In genomic region chr9:25219882-25220281, GRCm38 (mm10) we compare ENCODE assay signal across 14 mouse cellular contexts. TPM values are rescaled to one million over a fixed set of nuclear protein-coding genes. Genes with fewer than 3 reads are reported as not detected.
DNase-seq lines count a peak whose midpoint lies in the region; ATAC-seq lines count a peak whose summit lies in the region.
"Had no signal": no experiment of that assay in that cellular context is flagged by ENCODE, and none has a peak within 500 bp of the region (broad histone marks: within the 10 kb centered on the region; RNA-seq: fewer than 3 reads in every experiment).

No protein-coding gene starts in this region.

- H3K9ac ChIP-seq in forebrain, embryonic 14.5 days (ENCODE audit: low read length) = no peak overlapping the region
- no peak overlapping the region for H3K9ac ChIP-seq in forebrain, embryonic 12.5 days
- no peak overlapping the region for H3K9ac ChIP-seq in kidney, embryonic 14.5 days (ENCODE audit: low read depth, low read length)
- H3K9ac ChIP-seq: neural tube, embryonic 12.5 days; stomach, embryonic 15.5 days had no signal

- WGBS in forebrain, embryonic 14.5 days = 81% methylated on average over 5 of the region's 5 CpGs
- WGBS in forebrain, embryonic 12.5 days = 83% methylated on average over 5 of the region's 5 CpGs
- 46% methylated on average over 5 of the region's 5 CpGs for WGBS in kidney, embryonic 14.5 days

- H3K4me3 ChIP-seq in forebrain, embryonic 14.5 days (ENCODE audit: low read depth, low read length) = no peak overlapping the region
- H3K4me3 ChIP-seq in forebrain, embryonic 12.5 days (replicated peaks) = no peak overlapping the region
- no peak overlapping the region for H3K4me3 ChIP-seq in kidney, embryonic 14.5 days (ENCODE audit: low read length)
- H3K4me3 ChIP-seq in megakaryocyte, embryonic 14.5 days (replicated peaks) = peak overlapping the region; percentile 42
- H3K4me3 ChIP-seq: heart, embryonic 10.5 days; midbrain, embryonic 10.5 days; neural tube, embryonic 12.5 days; stomach, embryonic 15.5 days had no signal

- no peaks in the 10 kb centered on the region for H3K27me3 ChIP-seq in forebrain, embryonic 14.5 days (replicated peaks; ENCODE audit: control insufficient read depth, insufficient read depth, low read length)
- no peaks in the 10 kb centered on the region for H3K27me3 ChIP-seq in forebrain, embryonic 12.5 days
- H3K27me3 ChIP-seq in kidney, embryonic 14.5 days (ENCODE audit: control insufficient read depth, insufficient read depth, low read length) = no peaks in the 10 kb centered on the region
- no peaks in the 10 kb centered on the region for H3K27me3 ChIP-seq in megakaryocyte, embryonic 14.5 days (replicated peaks)
- H3K27me3 ChIP-seq: neural tube, embryonic 12.5 days; stomach, embryonic 15.5 days had no signal

- no peak overlapping the region for H3K4me2 ChIP-seq in forebrain, embryonic 14.5 days (ENCODE audit: low read length)
- no peak overlapping the region for H3K4me2 ChIP-seq in forebrain, embryonic 12.5 days
- no peak overlapping the region for H3K4me2 ChIP-seq in kidney, embryonic 14.5 days (replicated peaks; ENCODE audit: low read depth, low read length)
- H3K4me2 ChIP-seq: liver, embryonic 11.5 days; neural tube, embryonic 12.5 days; stomach, embryonic 15.5 days had no signal

- H3K9me3 ChIP-seq in forebrain, embryonic 14.5 days (replicated peaks; ENCODE audit: control insufficient read depth, low read length) = no peaks in the 10 kb centered on the region
- no peaks in the 10 kb centered on the region for H3K9me3 ChIP-seq in forebrain, embryonic 12.5 days
- H3K9me3 ChIP-seq in kidney, embryonic 14.5 days (ENCODE audit: control insufficient read depth, low read length) = no peaks in the 10 kb centered on the region
- no peaks in the 10 kb centered on the region for H3K9me3 ChIP-seq in megakaryocyte, embryonic 14.5 days
- H3K9me3 ChIP-seq: heart, embryonic 10.5 days; midbrain, embryonic 10.5 days; neural tube, embryonic 12.5 days; stomach, embryonic 15.5 days had no signal

- H3K4me1 ChIP-seq in forebrain, embryonic 14.5 days (ENCODE audit: control insufficient read depth, insufficient read depth, low read length) = no peaks in the 10 kb centered on the region
- no peaks in the 10 kb centered on the region for H3K4me1 ChIP-seq in forebrain, embryonic 12.5 days
- no peaks in the 10 kb centered on the region for H3K4me1 ChIP-seq in kidney, embryonic 14.5 days (ENCODE audit: control insufficient read depth, insufficient read depth, low read length)
- peaks cover 49% of the 10 kb centered on the region for H3K4me1 ChIP-seq in megakaryocyte, embryonic 14.5 days
- H3K4me1 ChIP-seq: neural tube, embryonic 12.5 days; stomach, embryonic 15.5 days had no signal

- H3K27ac ChIP-seq in forebrain, embryonic 14.5 days (ENCODE audit: low read depth, low read length) = no peak overlapping the region
- H3K27ac ChIP-seq in forebrain, embryonic 12.5 days = no peak overlapping the region
- H3K27ac ChIP-seq in kidney, embryonic 14.5 days (ENCODE audit: low read depth, low read length) = peak overlapping the region; percentile 65; the same call in 1 of the 2 replicates
- H3K27ac ChIP-seq: heart, embryonic 10.5 days; midbrain, embryonic 10.5 days; neural tube, embryonic 12.5 days had no signal

- H3K36me3 ChIP-seq in forebrain, embryonic 14.5 days (ENCODE audit: control insufficient read depth, insufficient read depth, low read length) = no peaks in the 10 kb centered on the region
- no peaks in the 10 kb centered on the region for H3K36me3 ChIP-seq in forebrain, embryonic 12.5 days (replicated peaks)
- no peaks in the 10 kb centered on the region for H3K36me3 ChIP-seq in kidney, embryonic 14.5 days (ENCODE audit: control insufficient read depth, insufficient read depth, low read length)
- no peaks in the 10 kb centered on the region for H3K36me3 ChIP-seq in megakaryocyte, embryonic 14.5 days (replicated peaks; ENCODE audit: low read length)
- H3K36me3 ChIP-seq: heart, embryonic 10.5 days; midbrain, embryonic 10.5 days; neural tube, embryonic 12.5 days; stomach, embryonic 15.5 days had no signal

- no peak for ATAC-seq in forebrain, embryonic 14.5 days
- no peak for ATAC-seq in forebrain, embryonic 12.5 days (ENCODE audit: low FRiP score)
- peak; percentile 82; the same call in 1 of the 2 replicates for ATAC-seq in kidney, embryonic 14.5 days (ENCODE audit: low FRiP score, low TSS enrichment)
- no peak for ATAC-seq in megakaryocyte, adult 5-6 weeks (ENCODE audit: poor library complexity, severe bottlenecking)
- peak; percentile 46; the same call in 1 of the 2 replicates for ATAC-seq in megakaryocyte progenitor cell, adult 5-6 weeks (replicated peaks; ENCODE audit: poor library complexity)

- DNase-seq in forebrain, embryonic 14.5 days (ENCODE audit: low spot score) = peak; percentile 19
- no peak for DNase-seq in kidney, adult 9 months
- DNase-seq in cerebellum, postnatal 10 days = no peak
- DNase-seq: adrenal gland, adult 2 months had no signal

RNA-seq across cellular contexts. Expression of gene Sept7, which starts 32.4 kb away (rescaled TPM):
- polyA plus RNA-seq in forebrain, embryonic 14.5 days (2014; fragmentation: Nextera tagmentation; extraction: Ambion mirVana) = 270 and 293 TPM in 2 replicates
- 275 and 291 TPM in 2 replicates for polyA plus RNA-seq in forebrain, embryonic 12.5 days (2016; fragmentation: Nextera tagmentation; extraction: Ambion mirVana)
- 318 and 331 TPM in 2 replicates for polyA plus RNA-seq in kidney, embryonic 14.5 days (2014; fragmentation: Nextera tagmentation; extraction: Ambion mirVana)
- polyA plus RNA-seq in megakaryocyte, embryonic 14.5 days (2012; ENCODE audit: insufficient read depth, low replicate concordance) = 2.4 and 7.2 TPM in 2 replicates
- 213 and 245 TPM in 2 replicates for total RNA-seq in megakaryocyte, adult 5-6 weeks (2015)
- total RNA-seq in megakaryocyte, adult 5-6 weeks (2017) = 337 and 347 TPM in 2 replicates
- total RNA-seq in megakaryocyte progenitor cell, adult 5-6 weeks (2015) = 186 and 197 TPM in 2 replicates
- 263 and 294 TPM in 2 replicates for total RNA-seq in megakaryocyte progenitor cell, adult 5-6 weeks (2017)

Comparison
In these comparisons a context has a peak if more than half of its experiments do, and no peak if none do; other contexts are left out.
1. ATAC-seq: peak in kidney, embryonic 14.5 days (single experiment) and megakaryocyte progenitor cell, adult 5-6 weeks (single experiment); none in forebrain, embryonic 14.5 days (single experiment), forebrain, embryonic 12.5 days (single experiment) and megakaryocyte, adult 5-6 weeks (single experiment).
2. RNA of gene Sept7, which starts 32.4 kb away (polyA plus RNA-seq): 318 to 331 TPM in kidney, embryonic 14.5 days, 275 to 291 TPM in forebrain, embryonic 12.5 days and 270 to 293 TPM in forebrain, embryonic 14.5 days; 2.4 to 7.2 TPM in megakaryocyte, embryonic 14.5 days; every median in the first group is over 10 times any median in the second.